Mouse (Mus musculus) forebrain, embryonic 13.5 days (tissue): ENCODE results near the gene Slc6a1. TPM values are rescaled to one million over a fixed set of nuclear protein-coding genes. Genes with fewer than 3 reads are reported as not detected.

Source experiments
- ATAC-seq: fragments of 200-750 bp; cut with Nextera tagmentation; 2 replicates; pipeline ENCODE4 v1.8.0; 2017
- H3K27ac ChIP-seq: fragments of 300-500 bp; sonication (generic); 2 replicates; pipeline ENCODE4 v1.5.1; 2015; ENCODE audit warnings: inconsistent platforms, mild to moderate bottlenecking, moderate library complexity
- H3K27me3 ChIP-seq: fragments of 300-500 bp; sonication (generic); 2 replicates; pipeline ENCODE4 v1.6.1; 2015; ENCODE audit warnings: mild to moderate bottlenecking, inconsistent platforms
- H3K36me3 ChIP-seq: fragments of 300-500 bp; sonication (generic); 2 replicates; pipeline ENCODE4 v1.6.1; 2015; ENCODE audit warnings: mild to moderate bottlenecking, inconsistent platforms; ENCODE audit not compliant: poor library complexity, severe bottlenecking
- H3K4me1 ChIP-seq: fragments of 300-500 bp; sonication (generic); 2 replicates; pipeline ENCODE4 v1.6.1; 2015; ENCODE audit warnings: inconsistent platforms
- H3K4me2 ChIP-seq: fragments of 300-500 bp; sonication (generic); 2 replicates; pipeline ENCODE4 v1.6.1; 2015; ENCODE audit warnings: inconsistent platforms, mild to moderate bottlenecking, moderate library complexity
- H3K4me3 ChIP-seq: fragments of 300-500 bp; sonication (generic); 2 replicates; pipeline ENCODE4 v1.5.1; 2015; ENCODE audit warnings: mild to moderate bottlenecking, inconsistent platforms
- H3K9ac ChIP-seq: fragments of 300-500 bp; sonication (generic); 2 replicates; pipeline ENCODE4 v1.6.1; 2015; ENCODE audit warnings: mild to moderate bottlenecking, inconsistent platforms
- H3K9me3 ChIP-seq: fragments of 300-500 bp; sonication (generic); replicated peaks from 2 replicates; pipeline ENCODE4 v1.6.1; 2016; ENCODE audit warnings: inconsistent platforms
- WGBS: fragments of 180-500 bp; shearing (Covaris S2); methylation state at CpG from one replicate; pipeline ENCODE4 v1.1.7; 2015; 5-methylcytosine and 5-hydroxymethylcytosine counted together
- polyA plus RNA-seq: library from polyadenylated mRNA; unstranded; fragments of >200 nt; fragmentation: Nextera tagmentation; extraction: Ambion mirVana; gene quantifications from 2 replicates; pipeline ENCODE4 v1.2.1, GENCODE M21; 2015

The Slc6a1 gene
- 67.2 and 81.0 TPM in 2 replicates for polyA plus RNA-seq

- Histone ChIP-seq H3K4me3 (peak within 1 kb of the TSS; percentile 75), H3K9me3 (no peaks in the 10 kb centered on the region), H3K9ac (peak within 1 kb of the TSS; percentile 92), H3K27ac (peak within 1 kb of the TSS; percentile 87), H3K4me2 (peak within 1 kb of the TSS; percentile 69), H3K4me1 (peaks cover 59% of the 10 kb centered on the region), H3K36me3 (peaks cover 3% of the 10 kb centered on the region; the same call in 1 of the 2 replicates), H3K27me3 (peaks cover 15% of the 10 kb centered on the region)
- ATAC-seq, result peak; percentile 94
- under 1% methylated on average over 35 of the region's 51 CpGs for WGBS
These were observed at the start of gene Slc6a1 for GRCm38 (mm10) chr6:114282469-114283277. TSS of gene Slc6a1 (plus strand) at chr6:114282635.

DNA sequence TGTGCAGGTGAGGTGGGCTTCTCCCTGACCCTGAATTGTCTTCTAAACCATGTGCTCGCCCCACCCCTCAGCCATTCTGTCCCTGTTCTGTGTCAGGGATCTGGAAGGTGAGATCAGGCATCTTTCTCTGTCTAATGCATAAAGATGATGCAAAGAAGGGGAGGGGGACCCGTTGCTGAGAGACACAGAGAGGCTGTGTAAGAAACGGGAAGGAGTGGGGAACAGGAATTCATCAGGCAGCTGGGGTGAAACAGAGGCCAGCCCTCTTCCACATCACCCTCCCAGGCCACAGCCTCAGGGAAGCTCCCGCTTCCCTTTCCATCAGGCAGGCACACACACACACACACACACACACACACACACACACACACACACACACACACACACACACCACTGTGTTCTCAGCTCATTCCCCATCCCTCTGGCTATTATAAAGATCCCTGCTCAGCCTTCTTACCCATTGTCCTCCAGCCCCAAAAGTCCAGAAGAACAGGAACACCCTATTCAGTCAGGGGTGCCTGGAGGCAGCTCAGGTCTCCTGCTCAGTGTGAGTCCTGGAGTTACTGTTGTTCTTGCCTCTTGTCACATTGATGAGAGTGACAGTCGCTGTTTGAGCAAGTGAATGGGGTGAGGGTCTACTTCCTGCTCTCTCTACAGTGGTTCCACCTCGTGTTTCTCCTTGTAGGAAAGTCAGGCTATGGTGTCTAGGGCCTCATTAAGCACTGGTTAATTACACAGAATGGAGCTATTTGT lies 43.4 kb upstream of the Slc6a1 start:
- ATAC-seq, result peak; percentile 85
- H3K4me3 ChIP-seq, result no peak overlapping the region
- peak overlapping the region; percentile 68 for H3K27ac ChIP-seq
- no peak overlapping the region for H3K9ac ChIP-seq
- peaks cover 34% of the 10 kb centered on the region for H3K4me1 ChIP-seq
- peak overlapping the region; percentile 5; the same call in 1 of the 2 replicates for H3K4me2 ChIP-seq
- H3K36me3 ChIP-seq, result no peaks in the 10 kb centered on the region
- 23% methylated on average over 5 of the region's 6 CpGs for WGBS
- H3K27me3 ChIP-seq, result peaks cover 3% of the 10 kb centered on the region; the same call in 1 of the 2 replicates
- H3K9me3 ChIP-seq, result no peaks in the 10 kb centered on the region

- Histone ChIP-seq H3K27me3 (no peaks in the 10 kb centered on the region), H3K27ac (no peak overlapping the region), H3K4me1 (0 out of 2 replicates have a peak, but pooled peaks cover 6% of the 10 kb centered on the region), H3K4me2 (no peak overlapping the region), H3K9ac (no peak overlapping the region), H3K4me3 (no peak overlapping the region), H3K36me3 (no peaks in the 10 kb centered on the region), H3K9me3 (no peaks in the 10 kb centered on the region)
- WGBS, result 62% methylated on average over 11 of the region's 11 CpGs
- no peak for ATAC-seq
These were observed 36.8 kb upstream of the Slc6a1 start for GRCm38 (mm10) chr6:114245665-114246064.

DNA sequence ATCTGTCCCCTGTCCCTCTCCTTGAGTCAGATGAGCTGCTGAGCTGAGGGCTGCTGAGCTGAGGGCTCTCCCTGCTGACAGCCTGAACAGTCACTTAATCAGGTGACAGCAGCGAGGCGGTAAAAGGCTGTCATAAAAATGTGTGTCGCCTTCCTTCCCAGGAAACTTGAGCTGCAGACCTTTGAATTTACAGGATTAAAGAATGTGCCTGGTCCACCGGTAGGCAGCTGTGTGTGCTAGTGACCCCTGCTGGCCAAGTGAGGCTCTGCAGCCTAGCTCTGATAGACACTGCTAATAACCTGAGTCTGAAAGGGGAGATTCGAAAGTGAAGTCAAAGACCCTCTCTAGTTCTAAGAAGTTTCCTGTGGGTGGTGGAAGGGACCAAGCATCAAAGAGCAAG lies 32.1 kb upstream of the Slc6a1 start:
- ATAC-seq, result peak; percentile 52
- Histone ChIP-seq H3K27me3 (no peaks in the 10 kb centered on the region), H3K4me2 (no peak overlapping the region), H3K9me3 (no peaks in the 10 kb centered on the region), H3K36me3 (no peaks in the 10 kb centered on the region), H3K4me3 (no peak overlapping the region), H3K9ac (no peak overlapping the region), H3K27ac (peak overlapping the region; percentile 31; the same call in 1 of the 2 replicates), H3K4me1 (0 out of 2 replicates have a peak, but pooled peaks cover 9% of the 10 kb centered on the region)
- 3% methylated on average over 5 of the region's 5 CpGs for WGBS

- Histone ChIP-seq H3K36me3 (no peaks in the 10 kb centered on the region), H3K9me3 (no peaks in the 10 kb centered on the region), H3K4me3 (no peak overlapping the region), H3K4me1 (peaks cover 34% of the 10 kb centered on the region), H3K9ac (no peak overlapping the region), H3K27me3 (no peaks in the 10 kb centered on the region), H3K4me2 (no peak overlapping the region), H3K27ac (peak overlapping the region; percentile 69)
- no peak for ATAC-seq
- WGBS, result 70% methylated on average over 14 of the region's 14 CpGs
These were observed 27.5 kb upstream of the Slc6a1 start for GRCm38 (mm10) chr6:114254927-114255326.

DNA sequence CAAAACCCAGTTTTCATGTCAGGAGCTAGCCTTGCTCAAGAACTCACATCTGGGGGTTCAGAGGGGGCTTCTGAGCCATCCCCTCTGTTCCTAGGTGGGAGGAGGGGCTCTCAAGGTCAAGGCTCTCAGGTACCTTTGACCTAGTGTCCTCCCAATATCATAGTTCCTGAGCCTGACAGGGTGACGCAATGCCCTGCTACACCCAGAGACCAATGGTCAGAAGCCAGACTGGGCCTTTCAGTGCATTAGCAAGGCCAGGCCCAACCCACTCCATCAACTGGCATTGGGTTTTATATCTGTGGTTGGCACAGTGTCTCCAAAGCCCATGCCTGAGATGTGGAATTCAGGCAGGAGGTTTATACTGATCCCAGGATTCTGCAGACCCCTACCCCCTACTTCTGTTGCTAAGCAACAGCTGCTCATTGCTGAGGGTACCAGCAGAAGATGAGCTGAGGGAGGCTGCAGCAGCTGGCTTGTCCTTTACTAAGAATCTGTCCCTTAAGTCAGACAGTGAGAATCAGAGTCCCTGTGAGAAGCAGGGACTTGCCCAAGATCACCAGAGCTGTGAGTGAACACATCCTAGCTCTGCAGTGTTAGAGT lies 24.6 kb upstream of the Slc6a1 start:
- no peaks in the 10 kb centered on the region for H3K27me3 ChIP-seq
- H3K27ac ChIP-seq, result peak overlapping the region; percentile 64
- 78% methylated on average over 1 of the region's 1 CpGs for WGBS
- no peaks in the 10 kb centered on the region for H3K36me3 ChIP-seq
- peaks cover 47% of the 10 kb centered on the region for H3K4me1 ChIP-seq
- H3K4me3 ChIP-seq, result no peak overlapping the region
- peak; percentile 66 for ATAC-seq
- no peak overlapping the region for H3K4me2 ChIP-seq
- H3K9me3 ChIP-seq, result no peaks in the 10 kb centered on the region
- no peak overlapping the region for H3K9ac ChIP-seq

- Histone ChIP-seq H3K27me3 (no peaks in the 10 kb centered on the region), H3K4me1 (peaks cover 50% of the 10 kb centered on the region), H3K4me3 (no peak overlapping the region), H3K27ac (peak overlapping the region; percentile 64), H3K9ac (no peak overlapping the region), H3K9me3 (no peaks in the 10 kb centered on the region), H3K36me3 (no peaks in the 10 kb centered on the region), H3K4me2 (no peak overlapping the region)
- 39% methylated on average over 3 of the region's 3 CpGs for WGBS
- no peak for ATAC-seq
These were observed 23.7 kb upstream of the Slc6a1 start for GRCm38 (mm10) chr6:114258661-114259193.

DNA sequence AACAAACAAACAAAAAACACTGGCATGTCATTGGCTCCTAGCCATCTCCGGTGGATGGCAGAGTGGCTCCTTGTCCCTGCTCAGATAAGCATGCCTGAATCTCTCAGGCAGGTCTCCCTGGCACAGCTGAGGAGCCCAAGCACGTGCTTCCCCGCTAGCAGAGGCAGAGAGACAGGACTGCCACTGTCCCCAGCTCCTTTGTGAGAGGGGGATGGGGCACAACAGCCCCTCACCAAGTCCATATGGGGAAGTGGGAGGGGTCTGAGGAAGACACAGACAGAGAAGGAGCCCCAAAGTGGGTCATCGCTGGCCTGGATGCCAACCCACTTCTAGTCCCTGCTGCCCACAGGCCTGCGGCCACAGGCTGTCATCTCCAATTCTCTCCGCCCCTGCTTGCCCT lies 20.8 kb upstream of the Slc6a1 start:
- Histone ChIP-seq H3K27ac (peak overlapping the region; percentile 6; the same call in 1 of the 2 replicates), H3K9ac (no peak overlapping the region; the same call in 1 of the 2 replicates), H3K4me1 (peaks cover 64% of the 10 kb centered on the region), H3K27me3 (no peaks in the 10 kb centered on the region), H3K9me3 (no peaks in the 10 kb centered on the region), H3K4me3 (no peak overlapping the region), H3K36me3 (no peaks in the 10 kb centered on the region), H3K4me2 (no peak overlapping the region)
- WGBS, result 45% methylated on average over 6 of the region's 6 CpGs
- no peak for ATAC-seq

- Histone ChIP-seq H3K27ac (peak overlapping the region; percentile 67), H3K4me2 (no peak overlapping the region), H3K9ac (no peak overlapping the region), H3K36me3 (no peaks in the 10 kb centered on the region), H3K27me3 (no peaks in the 10 kb centered on the region), H3K4me1 (peaks cover 42% of the 10 kb centered on the region), H3K9me3 (no peaks in the 10 kb centered on the region), H3K4me3 (no peak overlapping the region)
- peak; percentile 56; the same call in 1 of the 2 replicates for ATAC-seq
- WGBS, result 16% methylated on average over 3 of the region's 3 CpGs
These were observed 18.4 kb upstream of the Slc6a1 start for GRCm38 (mm10) chr6:114264010-114264409.

DNA sequence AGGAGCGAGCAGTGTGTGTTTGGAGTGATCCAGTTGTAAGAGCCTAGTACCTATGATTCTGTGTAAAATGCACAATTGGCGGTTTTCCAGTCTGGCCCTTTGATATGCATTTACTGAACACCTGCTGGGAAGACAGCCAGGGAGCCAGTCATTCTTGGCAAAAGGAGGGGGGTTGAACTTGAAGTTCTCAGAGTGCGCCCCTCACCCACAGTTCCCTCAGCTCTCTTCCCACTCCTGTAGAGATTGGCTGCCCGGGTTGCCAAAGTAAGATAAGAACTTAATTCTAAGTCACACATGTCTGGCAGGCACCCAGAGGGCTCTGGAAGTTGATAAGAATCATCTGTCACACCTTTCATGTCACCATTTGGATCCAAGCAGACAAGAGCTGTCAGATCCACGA lies 18.0 kb upstream of the Slc6a1 start:
- no peak overlapping the region for H3K9ac ChIP-seq
- WGBS, result 40% methylated on average over 5 of the region's 5 CpGs
- H3K4me1 ChIP-seq, result peaks cover 40% of the 10 kb centered on the region
- peak overlapping the region; percentile 67 for H3K27ac ChIP-seq
- no peak overlapping the region for H3K4me3 ChIP-seq
- no peaks in the 10 kb centered on the region for H3K27me3 ChIP-seq
- H3K36me3 ChIP-seq, result no peaks in the 10 kb centered on the region
- H3K9me3 ChIP-seq, result no peaks in the 10 kb centered on the region
- H3K4me2 ChIP-seq, result no peak overlapping the region
- peak; percentile 36; the same call in 1 of the 2 replicates for ATAC-seq

DNA sequence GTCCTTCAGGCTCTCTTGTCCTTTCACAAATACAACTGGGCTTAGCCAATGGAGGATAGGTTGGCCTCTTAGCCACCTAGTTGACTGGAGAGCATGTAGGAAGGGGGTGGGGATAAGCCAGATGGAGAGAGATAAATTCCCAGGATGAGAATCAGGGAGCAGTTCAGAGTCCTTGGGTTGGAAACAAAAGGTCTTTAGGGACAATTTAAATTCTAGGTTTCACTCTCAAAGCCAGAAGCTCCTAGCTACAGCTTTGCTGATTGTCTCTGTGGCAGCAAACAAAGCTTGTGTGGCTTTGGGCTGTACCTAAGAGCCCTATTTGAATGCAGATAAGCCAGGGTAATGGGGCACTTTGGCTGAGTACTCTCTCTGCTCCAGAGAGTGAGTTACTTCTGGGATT lies 16.2 kb upstream of the Slc6a1 start:
- no peak for ATAC-seq
- no peaks in the 10 kb centered on the region for H3K27me3 ChIP-seq
- H3K27ac ChIP-seq, result no peak overlapping the region
- H3K4me2 ChIP-seq, result no peak overlapping the region
- H3K9ac ChIP-seq, result no peak overlapping the region
- H3K4me1 ChIP-seq, result peaks cover 43% of the 10 kb centered on the region
- H3K9me3 ChIP-seq, result no peaks in the 10 kb centered on the region
- H3K36me3 ChIP-seq, result no peaks in the 10 kb centered on the region
- H3K4me3 ChIP-seq, result no peak overlapping the region
